Mouse (Mus musculus): ENCODE measurements around the gene Lrrc18.

Lrrc18 gene

DNA sequence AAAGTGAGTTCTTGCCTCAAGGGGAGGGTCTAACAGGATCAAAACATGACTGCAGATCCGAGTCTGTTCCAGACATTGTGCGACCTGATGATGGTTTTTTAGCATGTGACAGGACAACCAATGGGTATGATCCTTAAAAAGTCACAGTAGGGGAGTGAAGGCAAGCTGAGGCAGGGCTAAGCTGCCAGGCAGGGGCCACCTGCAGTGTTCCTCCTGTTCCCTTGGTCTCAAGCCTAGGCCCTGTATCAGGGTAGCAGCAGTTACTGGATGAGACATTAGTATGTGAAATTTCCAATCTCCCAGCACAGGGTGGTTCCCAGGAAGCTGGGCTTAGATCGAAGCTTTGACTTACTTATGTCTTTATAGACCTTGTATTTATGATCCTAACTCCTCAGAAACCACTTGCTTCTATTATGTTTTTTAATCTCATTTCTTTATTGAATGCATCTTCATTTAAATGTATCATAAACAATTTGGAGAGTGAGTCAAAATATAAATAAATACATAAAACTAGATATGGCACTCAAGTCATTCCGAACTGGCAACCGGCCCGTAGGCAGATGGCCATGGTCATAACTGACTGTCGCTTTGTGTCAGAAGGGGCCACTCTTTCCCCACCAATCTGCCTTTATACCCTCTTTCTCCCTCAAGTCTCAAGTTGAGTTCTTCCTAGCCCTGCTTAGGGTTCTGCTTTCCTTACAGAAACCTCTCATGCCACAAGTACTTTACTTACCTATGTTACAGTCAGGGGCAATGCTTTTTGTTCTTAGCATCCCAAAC lies 67.9 kb downstream of the Lrrc18 start:
- no peak for DNase-seq

DNA sequence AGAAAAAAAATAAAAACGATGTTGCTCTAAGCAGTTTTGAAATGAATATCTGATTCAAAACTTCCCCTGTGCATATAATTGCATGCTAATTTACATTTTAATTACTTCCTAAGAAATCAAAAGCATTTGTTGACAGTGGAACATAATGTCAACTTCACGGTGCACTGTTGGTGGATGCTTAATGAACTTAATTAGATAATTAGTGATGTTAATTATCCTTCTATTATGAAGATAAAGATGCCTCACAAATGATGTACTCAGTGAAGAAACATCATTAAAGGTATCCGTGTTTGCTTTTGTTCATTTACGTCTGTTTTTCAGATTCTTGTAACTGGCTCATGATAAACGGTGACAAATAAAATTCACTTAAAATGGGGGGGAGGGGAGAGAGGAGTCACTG lies 71.8 kb downstream of the Lrrc18 start:
- DNase-seq, result no peak
